ENCODE assay signal across 8 mouse cellular contexts in genomic region chr7:81565381-81566055, GRCm38 (mm10). TPM values are rescaled to one million over a fixed set of nuclear protein-coding genes. Genes with fewer than 3 reads are reported as not detected.
DNase-seq lines count a peak whose midpoint lies in the region; ATAC-seq lines count a peak whose summit lies in the region.

No protein-coding gene starts in this region.

- no peak for DNase-seq in frontal cortex, postnatal 10 days (ENCODE audit: low spot score in 2 of 2)
- peak; percentile 36 for DNase-seq in right cerebral cortex, adult 18-20 months
- no peak for DNase-seq in right cerebral cortex, postnatal 4 days
- DNase-seq in layer of hippocampus, adult 9-10 months (ENCODE audit: low spot score) = peak; percentile 29
- DNase-seq in skeletal muscle tissue, adult 2 months (ENCODE audit: low read depth, low spot score) = peak; percentile 30
- DNase-seq in spleen, adult 12 weeks (ENCODE audit: low spot score) = no peak
- DNase-seq in adrenal gland, postnatal 10 days = no peak

- ATAC-seq in frontal cortex, adult (ENCODE audit: low TSS enrichment) = peak; percentile 92

RNA-seq across cellular contexts. Expression of gene Fsd2, which starts 1.2 kb away (rescaled TPM):
- total RNA-seq in adrenal gland, postnatal 10 days (2021) = 10 to 100 TPM in 1 of 2 experiments, 1 to 10 TPM in 1; 4.4 to 19.8 TPM

RNA-seq across cellular contexts. Expression of gene Whamm, which starts 5.5 kb away (rescaled TPM):
- total RNA-seq in adrenal gland, postnatal 10 days (2021) = 10 to 100 TPM; 16.3 to 16.4 TPM

Comparison
In these comparisons a context has a peak if more than half of its experiments do, and no peak if none do; other contexts are left out.
1. DNase-seq: peak in right cerebral cortex, adult 18-20 months (single experiment), layer of hippocampus, adult 9-10 months (single experiment) and skeletal muscle tissue, adult 2 months (single experiment); none in frontal cortex, postnatal 10 days (0 of 2), right cerebral cortex, postnatal 4 days (single experiment), spleen, adult 12 weeks (single experiment) and adrenal gland, postnatal 10 days (single experiment).